Mouse (Mus musculus) 416B (cell line): ENCODE data around the gene Ifna14.
"Not testable (repeated sequence)": the region's sequence is repeated elsewhere in the genome, so short reads cannot be mapped to it uniquely, and the experiment has no call there.

ENCODE experiments used
- DNase-seq: peaks from one replicate; pipeline ENCODE4 v3.0.0; 2011; ENCODE audit warnings: low read depth

Gene Ifna14

GRCm38 (mm10) chr4:88571698-88572097 is at the start of gene Ifna14:
TSS of gene Ifna14 (minus strand) at chr4:88571798.
- DNase-seq, result no peak

GRCm38 (mm10) chr4:88603276-88603675 is 31.7 kb upstream of the Ifna14 start, which contains the start of gene Ifna12:
TSS of gene Ifna12 (minus strand) at chr4:88603376.
- DNase-seq, result no peak

- no peak for DNase-seq
Observed at GRCm38 (mm10) chr4:88592285-88592684, 20.7 kb upstream of the Ifna14 start, which contains the start of gene Ifna9. TSS of gene Ifna9 (minus strand) at chr4:88592385.

- no peak for DNase-seq
Observed at GRCm38 (mm10) chr4:88561791-88562190, 9.8 kb downstream of the Ifna14 start.

GRCm38 (mm10) chr4:88558145-88558544 is 13.5 kb downstream of the Ifna14 start, which contains the start of gene Ifna15:
TSS of gene Ifna15 (minus strand) at chr4:88558245.
- DNase-seq, result not testable (repeated sequence)

- DNase-seq, result peak; percentile 92
Observed at GRCm38 (mm10) chr4:88550161-88550945, 21.2 kb downstream of the Ifna14 start.

GRCm38 (mm10) chr4:88547986-88548385 is 23.6 kb downstream of the Ifna14 start:
- DNase-seq, result no peak

- peak; percentile 85 for DNase-seq
Observed at GRCm38 (mm10) chr4:88543649-88544234, 27.9 kb downstream of the Ifna14 start.

GRCm38 (mm10) chr4:88537328-88537727 is 34.3 kb downstream of the Ifna14 start:
- DNase-seq, result peak; percentile 91

GRCm38 (mm10) chr4:88536640-88537039 is 35.0 kb downstream of the Ifna14 start:
- no peak for DNase-seq

- no peak for DNase-seq
Observed at GRCm38 (mm10) chr4:88535742-88536141, 35.9 kb downstream of the Ifna14 start.

GRCm38 (mm10) chr4:88534903-88535302 is 36.7 kb downstream of the Ifna14 start:
- no peak for DNase-seq

GRCm38 (mm10) chr4:88533499-88533898 is 38.1 kb downstream of the Ifna14 start:
- DNase-seq, result no peak

- DNase-seq, result no peak
Observed at GRCm38 (mm10) chr4:88530892-88531291, 40.7 kb downstream of the Ifna14 start.

GRCm38 (mm10) chr4:88530271-88530670 is 41.3 kb downstream of the Ifna14 start:
- no peak for DNase-seq

- no peak for DNase-seq
Observed at GRCm38 (mm10) chr4:88526379-88527049, 45.1 kb downstream of the Ifna14 start.

GRCm38 (mm10) chr4:88525393-88525792 is 46.2 kb downstream of the Ifna14 start:
- no peak for DNase-seq

- DNase-seq, result peak; percentile 60
Observed at GRCm38 (mm10) chr4:88523241-88523640, 48.4 kb downstream of the Ifna14 start.

- no peak for DNase-seq
Observed at GRCm38 (mm10) chr4:88522674-88523073, 48.9 kb downstream of the Ifna14 start, which contains the start of gene Ifnb1. TSS of gene Ifnb1 (minus strand) at chr4:88522774.
